ENCODE assay signal across 10 mouse cellular contexts in genomic region chr14:25474017-25474416, GRCm38 (mm10). TPM values are rescaled to one million over a fixed set of nuclear protein-coding genes. Genes with fewer than 3 reads are reported as not detected.
DNase-seq lines count a peak whose midpoint lies in the region; ATAC-seq and TF ChIP-seq lines count a peak whose summit lies in the region.
"Had no signal": no experiment of that assay in that cellular context is flagged by ENCODE, and none has a peak within 500 bp of the region (broad histone marks: within the 10 kb centered on the region; RNA-seq: fewer than 3 reads in every experiment).

No protein-coding gene starts in this region.

- TF ChIP-seq CTCF in liver, adult 2 months (IDR thresholded peaks at IDR 0.05; ENCODE audit: low read depth, low read length) = no peak
- no peak for TF ChIP-seq CTCF in cerebellum, adult 2 months (IDR thresholded peaks at IDR 0.05; ENCODE audit: borderline replicate concordance, insufficient read depth, low read depth, low read length)

- whole genome bisulfite sequencing in heart, embryonic 10.5 days = 58% methylated on average over 5 of the region's 5 CpGs
- WGBS in liver, adult 2 months = 55% methylated on average over 5 of the region's 5 CpGs
- 43% methylated on average over 5 of the region's 5 CpGs for WGBS in liver, embryonic 12.5 days (ENCODE audit: insufficient replicate concordance)
- WGBS in embryonic facial prominence, embryonic 10.5 days = 62% methylated on average over 5 of the region's 5 CpGs
- 54% methylated on average over 4 of the region's 5 CpGs for WGBS in macrophage (ENCODE audit: missing documents)
- WGBS in cerebellum, adult 2 months = 32% methylated on average over 5 of the region's 5 CpGs

- TF ChIP-seq POLR2A in liver, adult 2 months (IDR thresholded peaks at IDR 0.05; ENCODE audit: extremely low read depth, insufficient read depth, low read length) = no peak
- no peak for TF ChIP-seq POLR2A in cerebellum, adult 2 months (IDR thresholded peaks at IDR 0.05; ENCODE audit: borderline replicate concordance, insufficient read depth, low read length)

- no peak for DNase-seq in heart, embryonic 10.5 days (ENCODE audit: low spot score)
- DNase-seq in heart, adult 18-20 months = no peak
- no peak for DNase-seq in liver, adult 2 months (ENCODE audit: extremely low read depth, low read depth, low spot score)
- no peak for DNase-seq in embryonic facial prominence, embryonic 10.5 days (ENCODE audit: low spot score)
- DNase-seq in cerebellum, adult 2 months = no peak
- no peak for DNase-seq in layer of hippocampus, adult 9-10 months (ENCODE audit: low spot score)
- DNase-seq: right cerebral cortex, postnatal 4 days had no signal

- no peak overlapping the region for H3K4me2 ChIP-seq in liver, embryonic 12.5 days
- H3K4me2 ChIP-seq: hindbrain, embryonic 15.5 days had no signal

- no peaks in the 10 kb centered on the region for H3K27me3 ChIP-seq in heart, embryonic 10.5 days (ENCODE audit: insufficient read depth, poor library complexity, severe bottlenecking)
- H3K27me3 ChIP-seq in liver, adult 2 months (ENCODE audit: control insufficient read depth, insufficient read depth, low read length) = no peaks in the 10 kb centered on the region
- no peaks in the 10 kb centered on the region for H3K27me3 ChIP-seq in liver, embryonic 12.5 days (replicated peaks)
- no peaks in the 10 kb centered on the region for H3K27me3 ChIP-seq in embryonic facial prominence, embryonic 10.5 days (replicated peaks; ENCODE audit: low read depth, poor library complexity, severe bottlenecking)
- no peaks in the 10 kb centered on the region for H3K27me3 ChIP-seq in cerebellum, adult 2 months (ENCODE audit: control insufficient read depth, insufficient read depth, low read length)
- H3K27me3 ChIP-seq: hindbrain, embryonic 15.5 days had no signal

- H3K4me1 ChIP-seq in heart, embryonic 10.5 days = peaks cover 100% of the 10 kb centered on the region
- H3K4me1 ChIP-seq in liver, adult 2 months (ENCODE audit: control insufficient read depth, insufficient read depth, low read length) = peaks cover 77% of the 10 kb centered on the region
- peaks cover 98% of the 10 kb centered on the region for H3K4me1 ChIP-seq in liver, embryonic 12.5 days
- peaks cover 100% of the 10 kb centered on the region for H3K4me1 ChIP-seq in embryonic facial prominence, embryonic 10.5 days
- H3K4me1 ChIP-seq in cerebellum, adult 2 months (ENCODE audit: control insufficient read depth, insufficient read depth, low read length) = peaks cover 91% of the 10 kb centered on the region

- no peak for ATAC-seq in liver, embryonic 12.5 days

- no peak overlapping the region for H3K4me3 ChIP-seq in heart, embryonic 10.5 days
- H3K4me3 ChIP-seq in liver, adult 2 months (ENCODE audit: insufficient read depth, low read depth, low read length) = no peak overlapping the region
- no peak overlapping the region for H3K4me3 ChIP-seq in liver, embryonic 12.5 days
- H3K4me3 ChIP-seq in embryonic facial prominence, embryonic 10.5 days = no peak overlapping the region
- H3K4me3 ChIP-seq in macrophage (ENCODE audit: inconsistent target) = no peak overlapping the region
- H3K4me3 ChIP-seq in cerebellum, adult 2 months (replicated peaks; ENCODE audit: insufficient read depth, low read depth, low read length) = no peak overlapping the region
- H3K4me3 ChIP-seq: hindbrain, embryonic 15.5 days had no signal

- no peaks in the 10 kb centered on the region for H3K9me3 ChIP-seq in heart, embryonic 10.5 days
- H3K9me3 ChIP-seq in liver, embryonic 12.5 days (replicated peaks) = no peaks in the 10 kb centered on the region
- no peaks in the 10 kb centered on the region for H3K9me3 ChIP-seq in embryonic facial prominence, embryonic 10.5 days
- H3K9me3 ChIP-seq: hindbrain, embryonic 15.5 days had no signal

- peaks cover 9% of the 10 kb centered on the region; the same call in 1 of the 2 replicates for H3K36me3 ChIP-seq in heart, embryonic 10.5 days
- H3K36me3 ChIP-seq in liver, adult 2 months (ENCODE audit: control insufficient read depth, insufficient read depth, low read length) = no peaks in the 10 kb centered on the region
- peaks cover 3% of the 10 kb centered on the region; the same call in 1 of the 2 replicates for H3K36me3 ChIP-seq in liver, embryonic 12.5 days
- peaks cover 23% of the 10 kb centered on the region for H3K36me3 ChIP-seq in embryonic facial prominence, embryonic 10.5 days (replicated peaks)
- H3K36me3 ChIP-seq in macrophage (ENCODE audit: inconsistent target) = no peaks in the 10 kb centered on the region
- H3K36me3 ChIP-seq: hindbrain, embryonic 15.5 days had no signal

- H3K9ac ChIP-seq in liver, adult 2 months (ENCODE audit: low read depth, low read length) = no peak overlapping the region
- H3K9ac ChIP-seq in liver, embryonic 12.5 days = no peak overlapping the region
- H3K9ac ChIP-seq: hindbrain, embryonic 15.5 days had no signal

- H3K27ac ChIP-seq in heart, embryonic 10.5 days = peak overlapping the region; percentile 80
- peak overlapping the region; percentile 49 for H3K27ac ChIP-seq in liver, adult 2 months (replicated peaks; ENCODE audit: insufficient read depth, low read depth, low read length)
- no peak overlapping the region; the same call in 1 of the 2 replicates for H3K27ac ChIP-seq in liver, embryonic 12.5 days
- H3K27ac ChIP-seq in embryonic facial prominence, embryonic 10.5 days (replicated peaks) = peak overlapping the region; percentile 66
- H3K27ac ChIP-seq in macrophage = peak overlapping the region; percentile 99
- no peak overlapping the region for H3K27ac ChIP-seq in cerebellum, adult 2 months (ENCODE audit: insufficient read depth, low read length)

- H3K79me2 ChIP-seq in liver, adult 2 months (ENCODE audit: control insufficient read depth, insufficient read depth, low read length) = peaks cover 89% of the 10 kb centered on the region
- peaks cover 100% of the 10 kb centered on the region for H3K79me2 ChIP-seq in macrophage (ENCODE audit: inconsistent target)

RNA-seq across cellular contexts. Expression of gene Zmiz1, which starts 15.0 kb away (rescaled TPM):
- polyA plus RNA-seq in heart, embryonic 10.5 days (2016; fragmentation: Nextera tagmentation; extraction: Ambion mirVana) = 38.1 and 45.8 TPM in 2 replicates
- 10 to 100 TPM; 32.5 to 38.5 TPM for total RNA-seq in heart, adult 18-20 months (2021)
- total RNA-seq in liver, adult 2 months (2014; rRNA removed) = 5.3 and 10.1 TPM in 2 replicates
- polyA plus RNA-seq in liver, adult 2 months (2012; rRNA removed) = 10.2 and 11.0 TPM in 2 replicates
- polyA plus RNA-seq in liver, embryonic 12.5 days (2016; fragmentation: Nextera tagmentation; extraction: Ambion mirVana) = 9.1 and 10.2 TPM in 2 replicates
- 42.8 and 45.6 TPM in 2 replicates for polyA plus RNA-seq in embryonic facial prominence, embryonic 10.5 days (2016; fragmentation: Nextera tagmentation; extraction: Ambion mirVana)
- total RNA-seq in macrophage (2018; cell fraction: chromatin; rRNA removed) = 100 to 1,000 TPM; 201 to 426 (median 339) TPM
- 100 to 1,000 TPM; 130 to 224 (median 189) TPM for total RNA-seq in macrophage (2018; cell fraction: cytosol; rRNA removed)
- total RNA-seq in macrophage (2018; cell fraction: nucleus; rRNA removed) = 100 to 1,000 TPM; 176 to 364 (median 261) TPM
- polyA plus RNA-seq in macrophage (2018) = 74.5 to 135 TPM (median 101 TPM) in 3 replicates
- 63.7 and 72.5 TPM in 2 replicates for polyA plus RNA-seq in cerebellum, adult 2 months (2012; rRNA removed)

Comparison
In these comparisons a context has a peak if more than half of its experiments do, and no peak if none do; other contexts are left out.
1. H3K27ac ChIP-seq: peak in heart, embryonic 10.5 days (single experiment), liver, adult 2 months (single experiment), embryonic facial prominence, embryonic 10.5 days (single experiment) and macrophage (single experiment); none in liver, embryonic 12.5 days (single experiment) and cerebellum, adult 2 months (single experiment).